11 mouse cellular contexts compared by ENCODE assay signal in the genomic region with DNA sequence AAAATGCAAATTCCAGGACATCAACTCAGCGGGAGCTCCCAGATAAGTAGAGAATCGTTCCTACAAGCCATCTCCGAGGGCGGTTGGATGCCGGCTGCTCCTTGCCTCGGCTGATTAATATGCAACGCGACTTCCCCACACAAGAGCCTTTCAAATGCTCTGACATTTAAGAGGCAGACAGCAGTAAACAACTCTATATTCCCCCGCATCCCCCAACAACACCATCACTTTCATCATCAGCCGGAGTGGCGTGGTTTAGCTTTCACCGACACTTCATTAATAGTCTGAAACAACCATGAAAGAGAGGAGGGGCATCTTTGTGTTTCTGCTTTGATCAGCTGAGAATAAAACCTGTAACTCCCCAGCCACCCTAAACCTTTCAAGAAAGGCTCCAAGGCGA. TPM values are rescaled to one million over a fixed set of nuclear protein-coding genes. Genes with fewer than 3 reads are reported as not detected.
A peak's percentile ranks its signal among the peaks of the same experiment; 100 is the strongest.
DNase-seq lines count a peak whose midpoint lies in the region; ATAC-seq and TF ChIP-seq lines count a peak whose summit lies in the region.
"Had no signal": no experiment of that assay in that cellular context is flagged by ENCODE, and none has a peak within 500 bp of the region (broad histone marks: within the 10 kb centered on the region; RNA-seq: fewer than 3 reads in every experiment).

No protein-coding gene starts in this region.

- TF ChIP-seq CTCF in hindbrain, postnatal 0 days (IDR thresholded peaks at IDR 0.05; ENCODE audit: low read depth) = no peak
- TF ChIP-seq CTCF in intestine, postnatal 0 days (IDR thresholded peaks at IDR 0.05; ENCODE audit: low read depth) = no peak

- H3K27ac ChIP-seq in kidney, embryonic 16.5 days (ENCODE audit: low read length) = no peak overlapping the region
- no peak overlapping the region for H3K27ac ChIP-seq in embryonic facial prominence, embryonic 14.5 days (replicated peaks; ENCODE audit: low read depth, low read length)
- no peak overlapping the region for H3K27ac ChIP-seq in hindbrain, postnatal 0 days
- peak overlapping the region; percentile 60 for H3K27ac ChIP-seq in neural tube, embryonic 15.5 days (replicated peaks)
- H3K27ac ChIP-seq in intestine, postnatal 0 days (ENCODE audit: low read depth, low read length) = no peak overlapping the region
- H3K27ac ChIP-seq: liver, embryonic 15.5 days had no signal

- 17% methylated on average over 13 of the region's 13 CpGs for WGBS in kidney, embryonic 16.5 days
- 26% methylated on average over 13 of the region's 13 CpGs for WGBS in embryonic facial prominence, embryonic 14.5 days
- 8% methylated on average over 13 of the region's 13 CpGs for WGBS in hindbrain, postnatal 0 days
- WGBS in neural tube, embryonic 15.5 days = 8% methylated on average over 13 of the region's 13 CpGs
- 31% methylated on average over 13 of the region's 13 CpGs for WGBS in intestine, postnatal 0 days

- no peak for DNase-seq in kidney, adult 8-10 months
- no peak for DNase-seq in embryonic facial prominence, embryonic 14.5 days (ENCODE audit: low spot score)
- peak; percentile 59 for DNase-seq in hindbrain, postnatal 0 days (ENCODE audit: low spot score)
- no peak for DNase-seq in thymus, postnatal 0 days (ENCODE audit: low spot score)
- no peak for DNase-seq in gastrocnemius, postnatal 14 days
- DNase-seq: heart, postnatal 36 days had no signal

- peak overlapping the region; percentile 43 for H3K4me2 ChIP-seq in kidney, embryonic 16.5 days (replicated peaks; ENCODE audit: low read depth, low read length)
- peak overlapping the region; percentile 29; the same call in 1 of the 2 replicates for H3K4me2 ChIP-seq in embryonic facial prominence, embryonic 14.5 days (ENCODE audit: low read depth, low read length)
- peak overlapping the region; percentile 35 for H3K4me2 ChIP-seq in hindbrain, postnatal 0 days (ENCODE audit: low read depth, low read length)
- peak overlapping the region; percentile 37 for H3K4me2 ChIP-seq in neural tube, embryonic 15.5 days
- no peak overlapping the region for H3K4me2 ChIP-seq in intestine, postnatal 0 days (replicated peaks; ENCODE audit: low read depth)
- H3K4me2 ChIP-seq: liver, embryonic 15.5 days had no signal

- H3K27me3 ChIP-seq in kidney, embryonic 16.5 days (ENCODE audit: insufficient read depth, low read length) = no peaks in the 10 kb centered on the region
- H3K27me3 ChIP-seq in embryonic facial prominence, embryonic 14.5 days (replicated peaks; ENCODE audit: control insufficient read depth, insufficient read depth, low read length) = no peaks in the 10 kb centered on the region
- H3K27me3 ChIP-seq in hindbrain, postnatal 0 days (ENCODE audit: insufficient read depth, low read length) = no peaks in the 10 kb centered on the region
- no peaks in the 10 kb centered on the region for H3K27me3 ChIP-seq in neural tube, embryonic 15.5 days (replicated peaks)
- H3K27me3 ChIP-seq in intestine, postnatal 0 days (replicated peaks; ENCODE audit: control insufficient read depth, insufficient read depth, low read length) = no peaks in the 10 kb centered on the region
- H3K27me3 ChIP-seq: liver, embryonic 15.5 days had no signal

- peak overlapping the region; percentile 20 for H3K4me3 ChIP-seq in kidney, embryonic 16.5 days (ENCODE audit: low read length)
- H3K4me3 ChIP-seq in embryonic facial prominence, embryonic 14.5 days (ENCODE audit: low read depth, low read length) = no peak overlapping the region
- no peak overlapping the region for H3K4me3 ChIP-seq in hindbrain, postnatal 0 days (ENCODE audit: low read length)
- no peak overlapping the region for H3K4me3 ChIP-seq in neural tube, embryonic 15.5 days (replicated peaks)
- no peak overlapping the region for H3K4me3 ChIP-seq in intestine, postnatal 0 days (ENCODE audit: low read depth, low read length)
- H3K4me3 ChIP-seq: liver, embryonic 15.5 days had no signal

- H3K4me1 ChIP-seq in kidney, embryonic 16.5 days (ENCODE audit: insufficient read depth, low read length) = peaks cover 9% of the 10 kb centered on the region
- no peaks in the 10 kb centered on the region for H3K4me1 ChIP-seq in embryonic facial prominence, embryonic 14.5 days (ENCODE audit: control insufficient read depth, insufficient read depth, low read length)
- H3K4me1 ChIP-seq in hindbrain, postnatal 0 days (ENCODE audit: insufficient read depth, low read length) = no peaks in the 10 kb centered on the region
- H3K4me1 ChIP-seq in neural tube, embryonic 15.5 days = peaks cover 9% of the 10 kb centered on the region
- no peaks in the 10 kb centered on the region for H3K4me1 ChIP-seq in intestine, postnatal 0 days (replicated peaks; ENCODE audit: control insufficient read depth, insufficient read depth, low read length)
- H3K4me1 ChIP-seq: liver, embryonic 15.5 days had no signal

- no peak overlapping the region for H3K9ac ChIP-seq in kidney, embryonic 16.5 days (replicated peaks; ENCODE audit: low read length)
- H3K9ac ChIP-seq in embryonic facial prominence, embryonic 14.5 days (ENCODE audit: low read depth, low read length) = no peak overlapping the region
- no peak overlapping the region for H3K9ac ChIP-seq in hindbrain, postnatal 0 days (replicated peaks; ENCODE audit: low read length)
- no peak overlapping the region for H3K9ac ChIP-seq in neural tube, embryonic 15.5 days (replicated peaks)
- no peak overlapping the region for H3K9ac ChIP-seq in intestine, postnatal 0 days (ENCODE audit: low read depth, low read length)
- H3K9ac ChIP-seq: liver, embryonic 15.5 days had no signal

- H3K36me3 ChIP-seq in kidney, embryonic 16.5 days (ENCODE audit: insufficient read depth, low read length) = no peaks in the 10 kb centered on the region
- H3K36me3 ChIP-seq in embryonic facial prominence, embryonic 14.5 days (ENCODE audit: control insufficient read depth, insufficient read depth, low read length) = no peaks in the 10 kb centered on the region
- H3K36me3 ChIP-seq in hindbrain, postnatal 0 days (ENCODE audit: insufficient read depth, low read length) = no peaks in the 10 kb centered on the region
- no peaks in the 10 kb centered on the region for H3K36me3 ChIP-seq in neural tube, embryonic 15.5 days
- no peaks in the 10 kb centered on the region for H3K36me3 ChIP-seq in intestine, postnatal 0 days (ENCODE audit: control insufficient read depth, insufficient read depth)
- H3K36me3 ChIP-seq: liver, embryonic 15.5 days had no signal

- ATAC-seq in kidney, embryonic 16.5 days (ENCODE audit: low FRiP score, low TSS enrichment) = no peak
- no peak for ATAC-seq in embryonic facial prominence, embryonic 14.5 days (ENCODE audit: low read depth)
- peak; percentile 74 for ATAC-seq in hindbrain, postnatal 0 days
- peak; percentile 64; the same call in 1 of the 2 replicates for ATAC-seq in neural tube, embryonic 15.5 days (ENCODE audit: low FRiP score)
- no peak for ATAC-seq in intestine, postnatal 0 days

- no peaks in the 10 kb centered on the region; the same call in 1 of the 2 replicates for H3K9me3 ChIP-seq in kidney, embryonic 16.5 days (ENCODE audit: low read length)
- H3K9me3 ChIP-seq in embryonic facial prominence, embryonic 14.5 days (ENCODE audit: control insufficient read depth, low read length) = no peaks in the 10 kb centered on the region
- no peaks in the 10 kb centered on the region for H3K9me3 ChIP-seq in hindbrain, postnatal 0 days (ENCODE audit: low read length)
- no peaks in the 10 kb centered on the region for H3K9me3 ChIP-seq in neural tube, embryonic 15.5 days (replicated peaks)
- no peaks in the 10 kb centered on the region for H3K9me3 ChIP-seq in intestine, postnatal 0 days (ENCODE audit: control insufficient read depth)
- H3K9me3 ChIP-seq: liver, embryonic 15.5 days had no signal

- intact Hi-C loops in gastrocnemius, postnatal 14 days (cut with DNase I; ENCODE audit: low total_unique reads) = no loop called here

RNA-seq across cellular contexts. Expression of gene Rxfp2, which starts 53.7 kb away (rescaled TPM):
- 3.2 and 4.0 TPM in 2 replicates for polyA plus RNA-seq in kidney, embryonic 16.5 days (2015; fragmentation: Nextera tagmentation; extraction: Ambion mirVana)
- 0.51 and 0.72 TPM in 2 replicates for polyA plus RNA-seq in embryonic facial prominence, embryonic 14.5 days (2014; fragmentation: Nextera tagmentation; extraction: Ambion mirVana)
- 0.73 TPM in 1 of 2 replicates, not detected in the other for total RNA-seq in hindbrain, postnatal 0 days (2014; rRNA removed)
- polyA plus RNA-seq in hindbrain, postnatal 0 days (2015; fragmentation: Nextera tagmentation; extraction: Ambion mirVana) = 0.21 and 0.31 TPM in 2 replicates
- polyA plus RNA-seq in neural tube, embryonic 15.5 days (2015; fragmentation: Nextera tagmentation; extraction: Ambion mirVana) = 0.69 and 0.84 TPM in 2 replicates
- polyA plus RNA-seq in thymus, postnatal 0 days (2015; fragmentation: Nextera tagmentation; extraction: Ambion mirVana) = 0.08 TPM in 1 of 2 replicates, not detected in the other
- not detected in 2 replicates for polyA plus RNA-seq in intestine, postnatal 0 days (2015; fragmentation: Nextera tagmentation; extraction: Ambion mirVana)
- not detected for total RNA-seq in gastrocnemius, postnatal 14 days (2021)
- total RNA-seq: heart, postnatal 36 days; MEL had no signal
- polyA plus RNA-seq: liver, embryonic 15.5 days had no signal

Comparison
In these comparisons a context has a peak if more than half of its experiments do, and no peak if none do; other contexts are left out.
1. ATAC-seq: peak in hindbrain, postnatal 0 days (single experiment) and neural tube, embryonic 15.5 days (single experiment); none in kidney, embryonic 16.5 days (single experiment), embryonic facial prominence, embryonic 14.5 days (single experiment) and intestine, postnatal 0 days (single experiment).